Mouse (Mus musculus) liver, embryonic 12.5 days (tissue): ENCODE measurements at regions not wholly inside any gene's neighbourhood (a gene's known extent, or its start where the extent isn't known, plus 50 kb on each side); places are given as distances from the start of the nearest gene placed in this dataset.

Source experiments
- ATAC-seq: fragments of 200-750 bp; cut with Nextera tagmentation; 2 replicates; pipeline ENCODE4 v1.8.0; 2017; ENCODE audit warnings: moderate number of reproducible peaks, mild to moderate bottlenecking, moderate library complexity
- H3K27ac ChIP-seq: fragments of 300-500 bp; sonication (generic); 2 replicates; pipeline ENCODE4 v1.5.1; 2016; ENCODE audit warnings: mild to moderate bottlenecking
- H3K27me3 ChIP-seq: fragments of 300-500 bp; sonication (generic); replicated peaks from 2 replicates; pipeline ENCODE4 v1.6.1; 2016; ENCODE audit warnings: mild to moderate bottlenecking, moderate library complexity
- H3K36me3 ChIP-seq: fragments of 300-500 bp; sonication (generic); 2 replicates; pipeline ENCODE4 v1.6.1; 2016; ENCODE audit warnings: mild to moderate bottlenecking, moderate library complexity
- H3K4me1 ChIP-seq: fragments of 300-500 bp; sonication (generic); 2 replicates; pipeline ENCODE4 v1.6.1; 2016
- H3K4me2 ChIP-seq: fragments of 300-500 bp; sonication (generic); 2 replicates; pipeline ENCODE4 v1.6.1; 2016; ENCODE audit warnings: mild to moderate bottlenecking, moderate library complexity
- H3K4me3 ChIP-seq: fragments of 300-500 bp; sonication (generic); 2 replicates; pipeline ENCODE4 v1.5.1; 2016; ENCODE audit warnings: mild to moderate bottlenecking, moderate library complexity
- H3K9ac ChIP-seq: fragments of 300-500 bp; sonication (generic); 2 replicates; pipeline ENCODE4 v1.6.1; 2016; ENCODE audit warnings: mild to moderate bottlenecking, moderate library complexity
- H3K9me3 ChIP-seq: fragments of 300-500 bp; sonication (generic); replicated peaks from 2 replicates; pipeline ENCODE4 v1.6.1; 2016; ENCODE audit warnings: mild to moderate bottlenecking, moderate library complexity
- WGBS: fragments of 180-500 bp; shearing (Covaris S2); methylation state at CpG from one replicate; pipeline ENCODE4 v1.1.7; 2016; ENCODE audit not compliant: insufficient replicate concordance; 5-methylcytosine and 5-hydroxymethylcytosine counted together

DNA sequence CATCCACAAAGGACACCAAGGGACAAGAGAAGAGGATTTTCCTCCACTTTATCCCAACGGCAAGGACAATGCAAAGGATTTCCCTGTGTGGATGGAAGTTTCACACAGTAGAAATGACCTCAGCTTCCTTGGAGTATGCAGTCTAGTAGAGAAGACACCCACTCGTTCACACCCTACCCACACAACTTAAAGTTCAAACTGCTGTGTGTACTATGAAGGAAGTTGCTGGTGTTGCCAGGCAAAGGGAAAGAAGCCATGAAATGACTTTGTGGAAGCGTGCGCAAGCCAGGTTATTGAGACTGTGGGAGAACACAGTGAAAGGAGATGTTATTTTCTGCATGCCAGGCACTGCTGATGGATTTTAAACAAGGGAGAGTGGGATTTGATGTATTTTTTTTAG is 527.3 kb downstream of the Zfp536 start:
- ATAC-seq = no peak
- H3K9me3 ChIP-seq = no peaks in the 10 kb centered on the region
- no peak overlapping the region for H3K4me3 ChIP-seq
- no peaks in the 10 kb centered on the region for H3K36me3 ChIP-seq
- H3K4me2 ChIP-seq = no peak overlapping the region
- WGBS = 69% methylated on average over 4 of the region's 4 CpGs
- H3K4me1 ChIP-seq = no peaks in the 10 kb centered on the region
- H3K27ac ChIP-seq = no peak overlapping the region
- no peaks in the 10 kb centered on the region for H3K27me3 ChIP-seq
- no peak overlapping the region for H3K9ac ChIP-seq

DNA sequence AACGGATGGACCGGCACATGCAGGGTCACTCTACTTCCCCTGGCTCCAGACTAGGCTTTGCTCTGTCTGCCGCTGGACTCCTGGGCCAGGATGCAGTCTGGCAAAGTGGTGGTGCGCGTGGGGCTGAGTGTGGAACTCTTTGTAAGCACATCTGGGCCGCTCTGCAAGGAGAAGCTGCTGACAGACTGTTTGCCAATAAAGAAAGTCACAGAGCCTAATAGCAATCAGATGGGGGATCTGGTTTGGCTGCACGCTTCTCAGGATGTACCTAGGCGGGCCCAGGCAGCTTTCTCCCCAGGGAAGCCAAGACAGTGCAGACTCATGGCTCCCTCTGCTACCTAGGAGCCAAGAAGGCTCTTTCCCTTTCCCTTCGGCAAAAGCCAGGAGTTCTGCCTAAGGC is 519.0 kb downstream of the Zfp536 start:
- Histone ChIP-seq H3K4me1 (no peaks in the 10 kb centered on the region), H3K36me3 (no peaks in the 10 kb centered on the region), H3K4me2 (no peak overlapping the region), H3K27ac (no peak overlapping the region), H3K9me3 (0 out of 2 replicates have a peak, but pooled peaks cover 4% of the 10 kb centered on the region), H3K9ac (no peak overlapping the region), H3K27me3 (no peaks in the 10 kb centered on the region), H3K4me3 (no peak overlapping the region)
- no peak for ATAC-seq
- WGBS = 69% methylated on average over 9 of the region's 9 CpGs

DNA sequence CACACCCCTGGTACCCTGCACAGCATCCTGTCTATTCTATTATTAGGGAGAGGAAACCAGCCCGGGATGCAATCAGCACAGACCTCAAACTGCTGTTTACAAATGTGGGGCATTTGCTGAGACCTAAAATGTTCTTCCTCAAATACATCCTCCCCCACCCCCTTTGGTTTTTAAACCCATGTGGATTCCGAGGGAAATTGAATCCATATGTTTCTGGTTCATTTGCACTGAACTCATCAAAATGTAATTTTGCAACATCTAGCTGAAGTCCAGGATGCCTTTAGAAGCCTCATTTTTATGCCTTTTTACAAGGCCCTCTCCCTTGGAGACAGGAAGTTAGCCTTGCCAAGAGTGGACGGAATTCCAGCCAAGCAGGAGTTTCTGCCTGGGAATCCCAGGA is 517.6 kb downstream of the Zfp536 start:
- Histone ChIP-seq H3K4me1 (no peaks in the 10 kb centered on the region), H3K27ac (no peak overlapping the region), H3K4me2 (no peak overlapping the region), H3K4me3 (no peak overlapping the region), H3K9me3 (0 out of 2 replicates have a peak, but pooled peaks cover 4% of the 10 kb centered on the region), H3K9ac (no peak overlapping the region), H3K36me3 (no peaks in the 10 kb centered on the region), H3K27me3 (no peaks in the 10 kb centered on the region)
- ATAC-seq = no peak
- 18% methylated on average over 3 of the region's 3 CpGs for WGBS

DNA sequence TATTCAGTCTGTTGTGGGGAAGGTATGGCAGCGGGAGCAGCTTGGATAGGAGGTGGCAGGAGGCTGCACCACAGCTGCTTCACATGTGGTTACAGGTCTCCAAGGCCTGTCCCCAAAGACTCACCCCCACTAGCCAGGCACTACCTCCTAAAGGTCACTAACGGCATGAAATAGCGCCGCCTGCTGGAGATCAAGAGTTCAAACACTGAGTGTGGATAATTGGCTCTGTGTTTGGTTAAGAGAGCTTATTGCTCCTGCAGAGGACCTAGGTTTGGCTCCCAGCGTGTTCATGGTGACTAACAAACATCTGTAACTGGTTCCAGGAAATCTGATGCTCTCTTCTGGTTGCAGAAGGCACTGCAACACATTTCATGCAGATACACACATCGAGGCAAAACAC is 514.1 kb downstream of the Zfp536 start:
- Histone ChIP-seq H3K4me3 (no peak overlapping the region), H3K27me3 (no peaks in the 10 kb centered on the region), H3K9me3 (no peaks in the 10 kb centered on the region), H3K36me3 (no peaks in the 10 kb centered on the region), H3K4me2 (no peak overlapping the region), H3K27ac (no peak overlapping the region), H3K4me1 (no peaks in the 10 kb centered on the region), H3K9ac (no peak overlapping the region)
- WGBS = 36% methylated on average over 6 of the region's 6 CpGs
- ATAC-seq = no peak

DNA sequence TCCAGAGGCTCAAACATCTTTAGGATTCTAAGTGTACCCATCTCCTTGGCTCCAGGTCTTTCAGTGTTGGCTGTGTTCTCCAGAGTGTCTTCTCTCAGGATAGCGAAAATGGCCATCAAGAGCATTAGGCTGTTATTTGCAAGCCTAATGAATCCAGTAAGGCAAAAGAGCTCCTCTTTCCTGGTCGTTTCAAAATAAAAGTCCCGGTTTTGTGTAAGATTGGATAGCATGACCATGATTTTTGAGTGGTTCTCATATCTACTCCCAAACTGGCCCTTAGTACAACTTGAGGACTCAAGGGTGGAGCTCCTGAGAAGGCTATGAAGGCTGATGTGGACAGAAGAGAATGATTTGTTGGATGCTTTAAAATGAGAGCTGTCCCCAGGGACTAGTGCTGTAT is 510.6 kb downstream of the Zfp536 start:
- no peak for ATAC-seq
- WGBS = 38% methylated on average over 3 of the region's 3 CpGs
- H3K27me3 ChIP-seq = no peaks in the 10 kb centered on the region
- H3K4me1 ChIP-seq = no peaks in the 10 kb centered on the region
- H3K4me3 ChIP-seq = no peak overlapping the region
- H3K4me2 ChIP-seq = no peak overlapping the region
- no peaks in the 10 kb centered on the region for H3K36me3 ChIP-seq
- H3K27ac ChIP-seq = no peak overlapping the region
- peaks cover 4% of the 10 kb centered on the region; the same call in 1 of the 2 replicates for H3K9me3 ChIP-seq
- H3K9ac ChIP-seq = no peak overlapping the region

DNA sequence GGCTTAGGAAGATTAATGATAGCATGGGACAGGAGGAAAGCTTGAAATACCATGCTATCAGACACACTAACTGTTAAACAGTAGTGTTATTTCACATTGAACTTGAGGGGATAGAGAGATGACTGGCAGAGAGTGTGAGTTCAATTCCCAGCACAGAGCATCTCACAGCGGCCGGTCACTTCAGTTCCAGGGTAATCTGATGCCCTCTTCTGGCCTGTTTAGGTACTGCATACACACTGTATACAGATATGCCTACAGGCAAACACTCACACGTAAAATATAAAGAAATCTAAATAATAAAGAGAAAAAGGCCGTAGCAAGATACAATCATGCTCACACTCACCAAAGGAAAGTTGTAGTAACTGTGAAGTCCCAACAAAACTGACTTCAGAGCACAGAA is 506.0 kb downstream of the Zfp536 start:
- no peak overlapping the region for H3K4me3 ChIP-seq
- H3K9me3 ChIP-seq = peaks cover 11% of the 10 kb centered on the region; the same call in 1 of the 2 replicates
- no peak overlapping the region for H3K4me2 ChIP-seq
- H3K27ac ChIP-seq = no peak overlapping the region
- no peak for ATAC-seq
- no peaks in the 10 kb centered on the region for H3K36me3 ChIP-seq
- 70% methylated on average over 4 of the region's 4 CpGs for WGBS
- H3K27me3 ChIP-seq = no peaks in the 10 kb centered on the region
- no peak overlapping the region for H3K9ac ChIP-seq
- H3K4me1 ChIP-seq = no peaks in the 10 kb centered on the region

DNA sequence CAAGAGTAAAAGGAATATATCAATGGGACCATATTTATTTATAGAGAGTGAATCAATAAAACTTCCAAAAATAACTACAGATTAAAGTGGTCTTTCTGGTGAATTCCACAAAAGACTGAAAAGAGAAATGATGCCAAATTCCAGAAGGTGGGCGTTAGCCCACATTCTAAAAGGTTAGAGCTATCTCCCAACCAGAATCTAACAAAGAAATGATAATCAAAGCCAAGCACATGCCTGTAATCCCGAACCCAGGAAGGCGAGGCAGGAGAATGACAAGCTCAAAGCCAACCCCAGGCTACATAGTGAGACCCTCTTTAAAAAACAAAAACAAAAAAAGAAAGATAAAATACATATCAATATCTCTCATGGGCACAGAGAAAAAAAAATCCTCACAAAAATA is 502.6 kb downstream of the Zfp536 start:
- Histone ChIP-seq H3K4me2 (no peak overlapping the region), H3K4me3 (no peak overlapping the region), H3K36me3 (no peaks in the 10 kb centered on the region), H3K27me3 (no peaks in the 10 kb centered on the region), H3K27ac (no peak overlapping the region), H3K4me1 (no peaks in the 10 kb centered on the region), H3K9me3 (peaks cover 11% of the 10 kb centered on the region; the same call in 1 of the 2 replicates), H3K9ac (no peak overlapping the region)
- WGBS = 60% methylated on average over 3 of the region's 3 CpGs
- no peak for ATAC-seq

DNA sequence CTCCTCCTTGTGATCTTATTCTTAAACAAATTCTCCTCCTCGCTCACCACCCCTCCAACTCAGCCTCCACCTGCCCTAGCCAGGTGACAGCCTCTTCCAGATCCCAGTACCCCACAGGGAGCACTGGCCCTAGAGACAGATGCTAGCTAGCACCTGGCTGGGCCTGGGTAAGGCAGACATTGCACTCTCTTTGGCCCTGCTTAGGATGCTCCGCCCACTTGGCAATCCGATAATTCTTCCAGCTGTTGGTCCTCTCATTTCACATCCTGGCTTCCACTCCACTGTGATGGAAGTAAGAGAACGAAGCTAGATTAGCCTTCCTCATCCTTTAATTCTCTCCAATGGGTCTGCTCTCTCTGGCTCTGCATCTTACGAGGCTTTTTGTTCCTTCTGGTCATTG is 483.4 kb downstream of the Zfp536 start:
- Histone ChIP-seq H3K36me3 (no peaks in the 10 kb centered on the region), H3K4me2 (no peak overlapping the region), H3K4me1 (no peaks in the 10 kb centered on the region), H3K4me3 (no peak overlapping the region), H3K9me3 (no peaks in the 10 kb centered on the region), H3K9ac (no peak overlapping the region), H3K27ac (no peak overlapping the region), H3K27me3 (no peaks in the 10 kb centered on the region)
- ATAC-seq = no peak
- WGBS = 51% methylated on average over 5 of the region's 5 CpGs

DNA sequence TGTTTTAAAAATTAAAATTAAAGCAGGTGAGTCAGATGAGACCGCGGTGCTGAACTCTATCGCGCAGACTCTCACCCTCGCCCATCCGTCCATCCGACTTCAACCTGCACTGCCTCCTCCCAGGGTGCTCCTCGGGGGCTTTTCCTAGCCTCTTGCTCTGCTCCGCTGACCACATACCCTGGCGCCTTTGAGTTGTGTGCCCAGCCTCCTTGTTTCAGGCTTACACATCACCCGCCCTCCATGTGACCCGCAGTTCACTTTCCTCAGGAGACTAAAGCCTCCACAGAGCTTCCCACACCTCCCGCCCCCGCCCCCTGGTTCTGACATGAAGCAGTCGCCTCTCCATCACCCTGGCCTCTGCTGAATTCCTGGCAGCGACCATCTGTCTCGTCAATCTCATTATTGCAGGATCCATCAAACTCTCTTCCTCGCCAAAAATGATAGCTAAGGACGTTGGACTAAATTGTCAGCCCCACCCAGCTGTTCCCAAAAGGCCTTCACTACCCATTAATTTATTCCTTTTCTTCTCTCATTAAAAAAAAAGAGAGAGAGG is 482.9 kb downstream of the Zfp536 start:
- WGBS = 44% methylated on average over 19 of the region's 19 CpGs
- no peak overlapping the region for H3K4me3 ChIP-seq
- H3K4me1 ChIP-seq = no peaks in the 10 kb centered on the region
- no peaks in the 10 kb centered on the region for H3K36me3 ChIP-seq
- H3K27ac ChIP-seq = no peak overlapping the region
- no peaks in the 10 kb centered on the region for H3K27me3 ChIP-seq
- no peak for ATAC-seq
- no peak overlapping the region for H3K4me2 ChIP-seq
- no peaks in the 10 kb centered on the region for H3K9me3 ChIP-seq
- H3K9ac ChIP-seq = no peak overlapping the region

DNA sequence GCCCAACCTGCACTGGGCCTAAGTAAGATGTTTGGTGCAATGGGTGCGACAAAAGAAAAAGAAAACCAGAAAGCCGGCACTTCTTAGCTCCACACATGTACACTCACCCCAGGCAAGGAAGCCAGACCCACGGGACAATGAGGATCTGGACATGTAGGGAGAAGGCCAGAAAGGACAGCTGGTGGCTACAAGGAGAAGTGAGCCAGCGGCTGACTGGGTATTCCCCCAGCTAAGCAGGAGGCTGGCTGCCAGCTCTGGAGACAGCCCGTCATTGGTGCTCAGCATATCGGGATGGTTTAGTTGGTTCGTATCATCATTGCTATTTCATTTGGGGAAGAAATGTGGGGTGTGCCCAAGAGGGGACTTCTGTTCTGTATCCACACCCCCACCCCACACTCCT is 481.7 kb downstream of the Zfp536 start:
- Histone ChIP-seq H3K4me2 (no peak overlapping the region), H3K27me3 (no peaks in the 10 kb centered on the region), H3K9me3 (no peaks in the 10 kb centered on the region), H3K4me3 (no peak overlapping the region), H3K36me3 (no peaks in the 10 kb centered on the region), H3K4me1 (no peaks in the 10 kb centered on the region), H3K27ac (no peak overlapping the region), H3K9ac (no peak overlapping the region)
- 77% methylated on average over 7 of the region's 7 CpGs for WGBS
- ATAC-seq = no peak

DNA sequence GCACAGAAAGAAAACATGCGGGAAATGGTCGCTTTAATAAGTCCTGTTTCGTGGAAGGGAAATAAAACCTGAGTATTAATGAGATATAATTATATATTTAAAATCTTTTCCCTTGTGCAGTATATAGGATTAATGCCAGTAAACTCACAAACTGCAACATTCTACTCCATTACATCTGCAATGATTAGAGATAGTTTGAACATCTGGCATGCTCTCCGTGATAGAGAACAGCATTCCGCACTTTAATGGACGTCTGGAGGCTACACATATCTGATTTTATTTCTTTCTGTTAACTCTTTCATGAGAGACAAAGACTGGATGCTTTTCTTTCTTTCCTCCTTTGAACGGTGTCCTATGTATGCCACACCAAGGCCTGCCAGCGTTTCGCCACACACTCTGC is 480.9 kb downstream of the Zfp536 start:
- ATAC-seq = no peak
- no peaks in the 10 kb centered on the region for H3K27me3 ChIP-seq
- no peak overlapping the region for H3K27ac ChIP-seq
- WGBS = 76% methylated on average over 9 of the region's 9 CpGs
- no peak overlapping the region for H3K4me2 ChIP-seq
- H3K9me3 ChIP-seq = no peaks in the 10 kb centered on the region
- H3K4me1 ChIP-seq = no peaks in the 10 kb centered on the region
- no peak overlapping the region for H3K9ac ChIP-seq
- H3K36me3 ChIP-seq = no peaks in the 10 kb centered on the region
- no peak overlapping the region for H3K4me3 ChIP-seq

DNA sequence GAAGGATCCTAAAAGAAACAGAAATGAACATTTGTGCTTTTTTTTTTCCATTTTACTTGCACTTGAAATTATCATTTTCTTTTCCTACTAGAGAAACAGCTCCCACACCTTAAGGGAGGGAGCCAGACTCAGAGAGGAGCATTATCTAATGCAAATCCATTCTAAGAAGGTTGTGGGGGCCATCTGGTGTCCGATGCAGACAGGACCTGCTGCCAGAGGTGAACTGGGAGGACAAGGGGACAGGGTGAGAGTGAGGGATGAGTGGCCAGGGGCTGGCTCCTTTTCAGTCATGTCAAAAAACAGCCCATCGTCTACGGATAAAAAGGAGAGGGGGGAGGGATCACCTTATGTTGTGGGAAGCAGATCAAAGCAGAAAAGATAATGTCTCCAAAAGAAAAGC is 474.6 kb downstream of the Zfp536 start:
- H3K9ac ChIP-seq = no peak overlapping the region
- H3K4me2 ChIP-seq = no peak overlapping the region
- no peaks in the 10 kb centered on the region for H3K36me3 ChIP-seq
- H3K27ac ChIP-seq = no peak overlapping the region
- H3K4me3 ChIP-seq = no peak overlapping the region
- no peaks in the 10 kb centered on the region for H3K27me3 ChIP-seq
- 40% methylated on average over 3 of the region's 3 CpGs for WGBS
- H3K4me1 ChIP-seq = no peaks in the 10 kb centered on the region
- H3K9me3 ChIP-seq = no peaks in the 10 kb centered on the region
- ATAC-seq = no peak

DNA sequence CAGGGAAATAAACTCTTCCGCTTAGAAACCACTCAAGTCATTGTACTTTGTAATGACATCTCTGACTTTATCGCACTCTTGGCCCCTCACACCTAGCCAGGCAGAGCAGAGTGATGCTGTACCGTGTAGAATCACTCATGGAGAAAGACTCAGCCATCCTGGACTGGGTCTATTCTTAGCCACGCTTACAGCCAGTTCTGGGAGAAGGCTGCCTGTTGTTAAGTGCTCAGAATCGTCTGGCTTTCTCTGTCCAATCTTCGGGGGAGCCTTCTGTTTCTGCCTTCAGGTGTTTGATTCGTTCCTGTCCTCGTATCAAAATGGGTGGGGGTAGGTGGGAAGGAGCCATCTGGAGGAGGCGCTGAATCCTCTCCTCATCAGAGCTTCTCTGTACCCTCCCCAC is 468.0 kb downstream of the Zfp536 start:
- no peak overlapping the region for H3K4me3 ChIP-seq
- no peaks in the 10 kb centered on the region for H3K27me3 ChIP-seq
- no peak overlapping the region for H3K4me2 ChIP-seq
- no peaks in the 10 kb centered on the region for H3K36me3 ChIP-seq
- no peaks in the 10 kb centered on the region for H3K4me1 ChIP-seq
- H3K9ac ChIP-seq = no peak overlapping the region
- H3K9me3 ChIP-seq = no peaks in the 10 kb centered on the region
- no peak overlapping the region for H3K27ac ChIP-seq
- 63% methylated on average over 9 of the region's 9 CpGs for WGBS
- no peak for ATAC-seq
